Mouse (Mus musculus): ENCODE measurements at regions not wholly inside any gene's neighbourhood (a gene's known extent, or its start where the extent isn't known, plus 50 kb on each side); places are given as distances from the start of the nearest gene placed in this dataset.

DNA sequence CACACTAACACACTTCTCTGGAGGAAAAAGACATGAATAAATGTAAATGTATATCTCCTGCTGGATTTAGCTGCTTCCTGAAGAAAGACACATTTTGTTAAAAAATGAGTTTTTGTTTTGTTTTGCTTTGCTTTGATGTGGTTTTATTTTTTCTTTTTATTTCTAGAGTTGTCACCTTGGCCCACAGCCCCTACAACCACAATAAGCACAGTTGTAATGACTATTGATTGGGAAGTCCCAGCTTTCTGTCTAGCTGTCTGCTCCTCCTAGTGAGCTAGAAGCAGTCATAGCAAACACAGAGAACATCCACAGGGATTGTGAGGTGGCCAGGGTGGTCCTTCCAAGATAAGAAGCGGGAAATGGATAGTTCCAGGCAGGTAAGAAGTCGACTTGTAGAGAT lies 259.8 kb upstream of the Lrrc3b start:
- no peak overlapping the region for H3K4me2 ChIP-seq (ENCODE audit: low read length)
- H3K27ac ChIP-seq (ENCODE audit: low read depth, low read length) = no peak overlapping the region
- no peaks in the 10 kb centered on the region for H3K9me3 ChIP-seq (ENCODE audit: control insufficient read depth, low read length)
- no peaks in the 10 kb centered on the region for H3K36me3 ChIP-seq (ENCODE audit: control insufficient read depth, insufficient read depth, low read length)
- no peak overlapping the region for H3K9ac ChIP-seq (ENCODE audit: low read depth, low read length)
- no peaks in the 10 kb centered on the region for H3K4me1 ChIP-seq (ENCODE audit: control insufficient read depth, insufficient read depth, low read depth, low read length)
- H3K27me3 ChIP-seq (replicated peaks; ENCODE audit: control insufficient read depth, insufficient read depth, low read length) = no peaks in the 10 kb centered on the region
- no peak overlapping the region for H3K4me3 ChIP-seq (ENCODE audit: low read length)
- WGBS = 91% methylated on average over 2 of the region's 2 CpGs
- ATAC-seq = no peak

- Histone ChIP-seq H3K9ac (ENCODE audit: low read depth, low read length) (no peak overlapping the region), H3K27me3 (replicated peaks; ENCODE audit: control insufficient read depth, insufficient read depth, low read length) (no peaks in the 10 kb centered on the region), H3K4me2 (ENCODE audit: low read length) (no peak overlapping the region), H3K4me1 (ENCODE audit: control insufficient read depth, insufficient read depth, low read depth, low read length) (no peaks in the 10 kb centered on the region), H3K36me3 (ENCODE audit: control insufficient read depth, insufficient read depth, low read length) (no peaks in the 10 kb centered on the region), H3K4me3 (ENCODE audit: low read length) (no peak overlapping the region), H3K9me3 (ENCODE audit: control insufficient read depth, low read length) (no peaks in the 10 kb centered on the region), H3K27ac (ENCODE audit: low read depth, low read length) (no peak overlapping the region)
- 69% methylated on average over 1 of the region's 1 CpGs for WGBS
- peak; percentile 64; the same call in 1 of the 2 replicates for ATAC-seq
Measured at GRCm38 (mm10) chr14:15722135-15722534, 283.3 kb upstream of the Lrrc3b start.

DNA sequence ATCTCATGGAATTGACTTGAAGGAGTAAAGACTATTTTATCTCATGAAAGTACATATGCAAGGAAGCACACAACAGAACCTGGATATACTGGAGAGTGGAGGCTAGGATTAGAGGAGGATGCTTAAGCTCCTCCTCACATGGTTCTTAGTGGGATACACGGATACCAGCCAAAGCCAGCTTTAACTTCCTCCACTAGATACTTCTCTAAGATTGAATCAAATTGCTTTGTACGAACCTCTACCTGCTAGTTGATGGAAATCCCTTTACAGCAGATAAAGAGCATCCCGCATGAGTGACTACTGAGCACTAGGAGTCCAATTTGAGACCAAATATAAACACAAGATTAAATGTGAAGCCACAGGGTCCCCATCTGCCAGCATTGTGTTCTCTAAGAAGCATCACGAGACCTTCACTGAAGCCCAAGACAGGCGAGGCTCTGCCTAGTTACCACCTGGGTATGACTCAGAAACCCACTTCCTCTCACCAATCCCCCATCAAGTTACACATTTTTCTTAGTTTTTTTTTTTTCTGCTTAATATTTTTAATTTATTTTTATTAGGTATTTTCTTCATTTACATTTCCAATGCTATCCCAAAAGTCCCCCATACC lies 307.9 kb upstream of the Lrrc3b start:
- no peak overlapping the region for H3K4me2 ChIP-seq (ENCODE audit: low read length)
- H3K4me3 ChIP-seq (ENCODE audit: low read length) = no peak overlapping the region
- H3K9ac ChIP-seq (ENCODE audit: low read depth, low read length) = no peak overlapping the region
- H3K27me3 ChIP-seq (replicated peaks; ENCODE audit: control insufficient read depth, insufficient read depth, low read length) = no peaks in the 10 kb centered on the region
- no peak overlapping the region for H3K27ac ChIP-seq (ENCODE audit: low read depth, low read length)
- no peaks in the 10 kb centered on the region for H3K4me1 ChIP-seq (ENCODE audit: control insufficient read depth, insufficient read depth, low read depth, low read length)
- ATAC-seq = no peak
- no peaks in the 10 kb centered on the region for H3K36me3 ChIP-seq (ENCODE audit: control insufficient read depth, insufficient read depth, low read length)
- WGBS = 79% methylated on average over 5 of the region's 5 CpGs
- H3K9me3 ChIP-seq (ENCODE audit: control insufficient read depth, low read length) = no peaks in the 10 kb centered on the region

DNA sequence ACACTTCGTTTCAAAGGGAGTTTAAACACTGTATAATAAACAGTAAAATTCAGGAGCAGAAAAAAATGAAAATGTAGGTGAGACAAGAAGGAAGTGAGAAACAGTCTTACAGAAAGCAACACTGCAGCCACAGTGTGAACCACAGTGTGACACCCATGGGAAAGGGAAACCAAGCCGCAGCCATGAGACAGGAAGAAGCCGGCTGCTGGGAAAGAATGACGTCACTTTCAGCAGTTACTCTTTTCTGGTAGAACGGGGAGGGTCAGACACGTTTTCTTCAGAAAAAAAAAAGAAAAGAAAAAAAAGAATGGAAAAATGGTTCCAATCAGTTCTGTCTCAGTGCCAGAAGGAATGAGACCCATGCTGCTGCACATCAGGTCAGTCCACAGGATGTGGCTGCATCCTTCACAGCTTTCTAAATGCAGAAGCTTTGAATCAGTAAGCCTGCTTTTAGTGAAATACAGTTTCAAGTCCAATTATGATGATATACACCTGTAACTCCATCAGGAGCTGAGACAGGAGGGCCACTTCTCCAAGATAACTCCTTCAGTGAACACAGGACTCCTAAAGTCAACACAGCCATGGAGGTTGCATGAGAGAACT lies 331.2 kb upstream of the Lrrc3b start:
- Histone ChIP-seq H3K9ac (ENCODE audit: low read depth, low read length) (no peak overlapping the region), H3K4me2 (ENCODE audit: low read length) (no peak overlapping the region), H3K27ac (ENCODE audit: low read depth, low read length) (no peak overlapping the region), H3K4me3 (ENCODE audit: low read length) (no peak overlapping the region), H3K4me1 (ENCODE audit: control insufficient read depth, insufficient read depth, low read depth, low read length) (no peaks in the 10 kb centered on the region), H3K9me3 (ENCODE audit: control insufficient read depth, low read length) (no peaks in the 10 kb centered on the region), H3K36me3 (ENCODE audit: control insufficient read depth, insufficient read depth, low read length) (no peaks in the 10 kb centered on the region), H3K27me3 (replicated peaks; ENCODE audit: control insufficient read depth, insufficient read depth, low read length) (no peaks in the 10 kb centered on the region)
- no peak for ATAC-seq
- 73% methylated on average over 6 of the region's 6 CpGs for WGBS

GRCm38 (mm10) chr14:15784727-15785126 lies 345.9 kb upstream of the Lrrc3b start:
- no peaks in the 10 kb centered on the region for H3K27me3 ChIP-seq (replicated peaks; ENCODE audit: control insufficient read depth, insufficient read depth, low read length)
- H3K4me2 ChIP-seq (ENCODE audit: low read length) = no peak overlapping the region
- H3K4me3 ChIP-seq (ENCODE audit: low read length) = no peak overlapping the region
- H3K9ac ChIP-seq (ENCODE audit: low read depth, low read length) = no peak overlapping the region
- WGBS = 33% methylated on average over 3 of the region's 3 CpGs
- no peaks in the 10 kb centered on the region for H3K9me3 ChIP-seq (ENCODE audit: control insufficient read depth, low read length)
- H3K27ac ChIP-seq (ENCODE audit: low read depth, low read length) = no peak overlapping the region
- 0 out of 2 replicates have a peak, but pooled peaks cover 3% of the 10 kb centered on the region for H3K4me1 ChIP-seq (ENCODE audit: control insufficient read depth, insufficient read depth, low read depth, low read length)
- H3K36me3 ChIP-seq (ENCODE audit: control insufficient read depth, insufficient read depth, low read length) = no peaks in the 10 kb centered on the region
- peak; percentile 68 for ATAC-seq

DNA sequence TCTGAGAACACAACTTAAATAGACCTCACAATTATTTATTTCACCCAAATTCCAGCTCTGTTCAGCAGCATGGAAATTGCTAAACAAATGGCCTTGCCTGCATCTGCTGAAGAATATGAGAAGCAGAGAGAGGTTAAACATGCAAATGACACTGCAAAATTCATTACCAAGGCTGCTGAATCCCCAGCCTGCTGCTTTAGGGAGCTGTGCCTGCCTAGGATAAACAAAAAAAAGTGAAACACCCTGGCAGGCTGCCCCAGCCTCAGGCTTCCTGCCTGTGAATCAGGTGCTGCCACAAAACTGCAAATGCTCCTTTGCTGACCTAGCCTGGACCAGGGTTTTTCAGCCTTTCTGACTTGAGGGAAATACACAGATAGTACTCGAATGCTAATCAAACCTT lies 346.4 kb upstream of the Lrrc3b start:
- Histone ChIP-seq H3K9me3 (ENCODE audit: control insufficient read depth, low read length) (no peaks in the 10 kb centered on the region), H3K9ac (ENCODE audit: low read depth, low read length) (no peak overlapping the region), H3K27me3 (replicated peaks; ENCODE audit: control insufficient read depth, insufficient read depth, low read length) (no peaks in the 10 kb centered on the region), H3K4me3 (ENCODE audit: low read length) (no peak overlapping the region), H3K4me2 (ENCODE audit: low read length) (no peak overlapping the region), H3K4me1 (ENCODE audit: control insufficient read depth, insufficient read depth, low read depth, low read length) (0 out of 2 replicates have a peak, but pooled peaks cover 3% of the 10 kb centered on the region), H3K36me3 (ENCODE audit: control insufficient read depth, insufficient read depth, low read length) (no peaks in the 10 kb centered on the region), H3K27ac (ENCODE audit: low read depth, low read length) (no peak overlapping the region)
- 57% methylated on average over 1 of the region's 1 CpGs for WGBS
- peak; percentile 83 for ATAC-seq

- Histone ChIP-seq H3K4me3 (ENCODE audit: low read length) (no peak overlapping the region), H3K36me3 (ENCODE audit: control insufficient read depth, insufficient read depth, low read length) (no peaks in the 10 kb centered on the region), H3K4me1 (ENCODE audit: control insufficient read depth, insufficient read depth, low read depth, low read length) (no peaks in the 10 kb centered on the region), H3K9me3 (ENCODE audit: control insufficient read depth, low read length) (0 out of 2 replicates have a peak, but pooled peaks cover 3% of the 10 kb centered on the region), H3K27ac (ENCODE audit: low read depth, low read length) (no peak overlapping the region), H3K9ac (ENCODE audit: low read depth, low read length) (no peak overlapping the region), H3K4me2 (ENCODE audit: low read length) (no peak overlapping the region), H3K27me3 (replicated peaks; ENCODE audit: control insufficient read depth, insufficient read depth, low read length) (no peaks in the 10 kb centered on the region)
- WGBS = 73% methylated on average over 3 of the region's 3 CpGs
- ATAC-seq = no peak
Measured at GRCm38 (mm10) chr14:15795698-15796097, 356.9 kb upstream of the Lrrc3b start.

DNA sequence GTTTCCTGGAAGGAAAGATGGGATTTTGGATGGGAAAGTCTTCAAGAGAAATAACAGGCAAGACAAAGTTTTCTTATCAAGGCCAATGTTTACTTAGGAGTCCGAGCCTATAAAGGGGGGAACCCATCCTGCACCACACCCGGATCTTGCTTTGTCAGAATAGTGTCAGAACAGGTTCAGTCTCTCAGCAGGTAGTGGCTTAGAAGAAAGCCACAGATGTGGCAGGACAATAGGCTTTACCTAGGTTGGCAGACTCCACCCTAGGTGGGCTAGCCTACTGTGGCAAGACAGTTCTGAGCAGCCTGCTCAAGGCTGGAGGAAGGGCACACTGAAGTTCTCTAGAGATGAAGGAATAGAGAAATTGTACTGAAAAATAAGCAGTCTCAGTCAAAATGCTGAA lies 358.2 kb upstream of the Lrrc3b start:
- no peaks in the 10 kb centered on the region for H3K27me3 ChIP-seq (replicated peaks; ENCODE audit: control insufficient read depth, insufficient read depth, low read length)

DNA sequence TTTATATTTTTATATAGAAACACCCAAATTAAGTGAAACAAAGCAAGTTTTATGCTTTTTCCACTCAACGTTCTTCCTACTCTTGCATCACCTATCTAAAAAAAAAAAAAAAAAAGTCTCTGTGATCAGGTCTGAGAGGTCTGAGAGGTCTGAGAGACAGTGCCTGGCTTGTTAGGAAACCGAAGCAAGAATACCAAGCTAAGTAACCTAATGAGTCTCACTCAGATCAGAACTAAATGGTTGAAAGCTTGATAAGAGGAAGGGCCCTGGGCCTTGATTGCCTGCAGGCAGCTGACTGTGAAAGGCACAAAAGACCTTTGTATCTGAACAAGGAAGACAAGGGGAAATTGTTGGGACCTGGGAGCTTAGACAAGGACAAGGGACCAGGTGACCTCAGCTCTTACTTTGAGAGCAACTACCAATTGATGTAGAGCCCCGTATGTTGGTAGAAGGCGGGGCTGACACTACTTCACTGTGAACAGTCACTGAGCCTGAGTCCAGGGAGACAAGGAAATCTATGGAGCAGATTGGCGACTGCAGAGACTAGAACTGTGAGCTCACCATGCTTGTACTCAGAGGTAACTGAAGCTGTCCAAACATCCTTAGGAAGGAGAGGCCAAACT lies 362.8 kb upstream of the Lrrc3b start:
- 82% methylated on average over 5 of the region's 5 CpGs for WGBS
- no peak for ATAC-seq

More for the DNA sequence above, 358.2 kb upstream of the Lrrc3b start:
- Histone ChIP-seq H3K36me3 (ENCODE audit: control insufficient read depth, insufficient read depth, low read length) (no peaks in the 10 kb centered on the region), H3K4me3 (ENCODE audit: low read length) (no peak overlapping the region), H3K9me3 (ENCODE audit: control insufficient read depth, low read length) (0 out of 2 replicates have a peak, but pooled peaks cover 3% of the 10 kb centered on the region), H3K9ac (ENCODE audit: low read depth, low read length) (no peak overlapping the region), H3K4me1 (ENCODE audit: control insufficient read depth, insufficient read depth, low read depth, low read length) (no peaks in the 10 kb centered on the region), H3K27ac (ENCODE audit: low read depth, low read length) (no peak overlapping the region), H3K4me2 (ENCODE audit: low read length) (no peak overlapping the region)
- 51% methylated on average over 2 of the region's 2 CpGs for WGBS
- ATAC-seq = no peak

More for the DNA sequence above, 362.8 kb upstream of the Lrrc3b start:
- Histone ChIP-seq H3K27me3 (replicated peaks; ENCODE audit: control insufficient read depth, insufficient read depth, low read length) (no peaks in the 10 kb centered on the region), H3K9ac (ENCODE audit: low read depth, low read length) (no peak overlapping the region), H3K36me3 (ENCODE audit: control insufficient read depth, insufficient read depth, low read length) (no peaks in the 10 kb centered on the region), H3K4me1 (ENCODE audit: control insufficient read depth, insufficient read depth, low read depth, low read length) (no peaks in the 10 kb centered on the region), H3K4me3 (ENCODE audit: low read length) (no peak overlapping the region), H3K9me3 (ENCODE audit: control insufficient read depth, low read length) (0 out of 2 replicates have a peak, but pooled peaks cover 3% of the 10 kb centered on the region), H3K4me2 (ENCODE audit: low read length) (no peak overlapping the region), H3K27ac (ENCODE audit: low read depth, low read length) (no peak overlapping the region)
